Mouse (Mus musculus) hindbrain, embryonic 14.5 days (tissue): ENCODE measurements around the gene Sirt3. TPM values are rescaled to one million over a fixed set of nuclear protein-coding genes. Genes with fewer than 3 reads are reported as not detected.

Source experiments
- ATAC-seq: fragments of 200-750 bp; cut with Nextera tagmentation; 2 replicates; pipeline ENCODE4 v1.8.0; 2017; ENCODE audit warnings: moderate number of reproducible peaks, mild to moderate bottlenecking, moderate TSS enrichment, moderate library complexity; ENCODE audit not compliant: low FRiP score
- DNase-seq: peaks from one replicate; pipeline ENCODE4 v3.0.0-alpha.2; 2015; ENCODE audit warnings: low spot score
- H3K27ac ChIP-seq: fragments of 300-500 bp; sonication (generic); 2 replicates; pipeline ENCODE4 v1.5.1; 2014; ENCODE audit warnings: mild to moderate bottlenecking, moderate library complexity
- H3K27me3 ChIP-seq: fragments of 300-500 bp; sonication (generic); 2 replicates; pipeline ENCODE4 v1.6.1; 2014; ENCODE audit warnings: mild to moderate bottlenecking, low read length, mixed read lengths; ENCODE audit not compliant: control insufficient read depth, insufficient read depth
- H3K36me3 ChIP-seq: fragments of 300-500 bp; sonication (generic); replicated peaks from 2 replicates; pipeline ENCODE4 v1.6.1; 2014; ENCODE audit not compliant: control insufficient read depth, insufficient read depth
- H3K4me1 ChIP-seq: fragments of 300-500 bp; sonication (generic); replicated peaks from 2 replicates; pipeline ENCODE4 v1.6.1; 2014; ENCODE audit warnings: antibody characterized with exemption, low read length, mixed read lengths; ENCODE audit not compliant: control insufficient read depth, insufficient read depth
- H3K4me2 ChIP-seq: fragments of 300-500 bp; sonication (generic); replicated peaks from 2 replicates; pipeline ENCODE4 v1.6.1; 2014; ENCODE audit warnings: mild to moderate bottlenecking, moderate library complexity
- H3K4me3 ChIP-seq: fragments of 300-500 bp; sonication (generic); replicated peaks from 2 replicates; pipeline ENCODE4 v1.5.1; 2014; ENCODE audit warnings: mild to moderate bottlenecking, low read length
- H3K9ac ChIP-seq: fragments of 300-500 bp; sonication (generic); 2 replicates; pipeline ENCODE4 v1.6.1; 2014
- H3K9me3 ChIP-seq: fragments of 300-500 bp; sonication (generic); 2 replicates; pipeline ENCODE4 v1.6.1; 2016; ENCODE audit warnings: low read length; ENCODE audit not compliant: control insufficient read depth
- WGBS: fragments of 180-500 bp; shearing (Covaris S2); extraction: QIAGEN DNeasy Blood & Tissue Kit; methylation state at CpG from one replicate; pipeline ENCODE4 v1.1.7; 2014; 5-methylcytosine and 5-hydroxymethylcytosine counted together
- polyA plus RNA-seq: library from polyadenylated mRNA; unstranded; fragments of >200 nt; fragmentation: Nextera tagmentation; extraction: Ambion mirVana; gene quantifications from 2 replicates; pipeline ENCODE4 v1.2.1, GENCODE M21; 2014

Gene Sirt3
- polyA plus RNA-seq, 1 experiment from 2014 or later: 47.5 TPM

GRCm38 (mm10) chr7:140855860-140856784, 26.0 kb downstream of the Sirt3 start, which contains the start of gene Gm45785:
Gene Gm45785 (minus strand): TSS chr7:140856331.
- Histone ChIP-seq H3K36me3 (peaks cover 63% of the 10 kb centered on the region), H3K9me3 (no peaks in the 10 kb centered on the region), H3K27ac (peak within 1 kb of the TSS; percentile 89), H3K9ac (peak within 1 kb of the TSS; percentile 97), H3K27me3 (no peaks in the 10 kb centered on the region), H3K4me3 (peak within 1 kb of the TSS; percentile 83), H3K4me2 (peak within 1 kb of the TSS; percentile 83), H3K4me1 (peaks cover 27% of the 10 kb centered on the region)
- 2% methylated on average over 51 of the region's 51 CpGs for WGBS
- DNase-seq (peak; percentile 87), ATAC-seq (peak; percentile 75)

- Histone ChIP-seq H3K27ac (no peak overlapping the region), H3K36me3 (peaks cover 54% of the 10 kb centered on the region), H3K4me2 (peak overlapping the region; percentile 83), H3K9me3 (no peaks in the 10 kb centered on the region), H3K9ac (peak overlapping the region; percentile 97), H3K27me3 (no peaks in the 10 kb centered on the region), H3K4me1 (peaks cover 27% of the 10 kb centered on the region), H3K4me3 (peak overlapping the region; percentile 83)
- ATAC-seq: no peak
- DNase-seq: no peak
- 81% methylated on average over 9 of the region's 9 CpGs for WGBS
Measured at GRCm38 (mm10) chr7:140855181-140855580, 26.9 kb downstream of the Sirt3 start.

DNA sequence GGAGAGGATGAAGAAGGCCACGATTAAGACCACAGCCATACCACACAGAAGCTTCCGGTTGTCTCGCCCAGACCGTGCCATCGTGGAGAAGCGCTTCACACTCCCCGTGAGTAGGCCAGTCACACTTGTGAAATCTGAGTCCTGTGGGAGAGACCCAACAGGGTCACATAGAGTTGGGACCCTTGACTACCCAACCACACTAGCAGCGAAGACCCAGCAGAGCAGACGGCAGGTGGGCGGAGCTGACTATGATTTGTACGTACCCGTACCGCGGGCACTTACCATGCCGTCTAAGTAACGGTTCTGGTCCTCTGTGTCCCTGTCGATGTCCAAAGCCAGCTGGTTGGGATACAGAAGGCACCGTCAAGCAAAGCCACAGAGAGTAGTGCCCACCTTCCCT, 27.6 kb downstream of the Sirt3 start:
- H3K27me3 ChIP-seq: no peaks in the 10 kb centered on the region
- H3K4me3 ChIP-seq: no peak overlapping the region
- DNase-seq (no peak), ATAC-seq (no peak)
- WGBS: 95% methylated on average over 18 of the region's 18 CpGs
- no peak overlapping the region for H3K9ac ChIP-seq
- H3K4me2 ChIP-seq: no peak overlapping the region
- peaks cover 48% of the 10 kb centered on the region for H3K36me3 ChIP-seq
- peaks cover 27% of the 10 kb centered on the region for H3K4me1 ChIP-seq
- no peaks in the 10 kb centered on the region for H3K9me3 ChIP-seq
- H3K27ac ChIP-seq: no peak overlapping the region

- no peak for ATAC-seq
- no peak for DNase-seq
- H3K4me2 ChIP-seq: no peak overlapping the region
- no peak overlapping the region for H3K9ac ChIP-seq
- H3K4me3 ChIP-seq: no peak overlapping the region
- H3K9me3 ChIP-seq: no peaks in the 10 kb centered on the region
- H3K27ac ChIP-seq: no peak overlapping the region
- peaks cover 16% of the 10 kb centered on the region for H3K4me1 ChIP-seq
- H3K36me3 ChIP-seq: peaks cover 37% of the 10 kb centered on the region
- 86% methylated on average over 9 of the region's 9 CpGs for WGBS
- H3K27me3 ChIP-seq: no peaks in the 10 kb centered on the region
Measured at GRCm38 (mm10) chr7:140853386-140853785, 28.7 kb downstream of the Sirt3 start.

DNA sequence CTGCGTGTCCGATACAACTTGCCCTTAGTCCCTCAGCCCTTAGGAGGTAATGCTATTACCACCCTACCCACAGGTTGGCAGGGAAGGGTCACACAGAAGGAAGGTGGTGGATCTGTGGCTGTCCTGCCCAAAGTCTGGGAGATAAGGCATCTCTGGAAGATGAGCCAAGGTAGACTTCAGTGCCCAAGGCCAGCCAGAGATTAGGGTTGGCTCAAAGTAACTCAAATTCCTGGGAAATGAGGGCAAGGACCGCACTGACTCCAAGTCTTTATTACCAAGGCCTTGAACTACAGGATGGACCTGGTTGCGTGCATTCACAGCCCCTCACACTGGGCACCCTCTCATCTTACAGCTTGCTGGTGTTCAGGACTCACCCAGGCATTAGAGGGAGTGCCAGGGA, 30.2 kb downstream of the Sirt3 start:
- no peak overlapping the region for H3K9ac ChIP-seq
- no peak overlapping the region for H3K27ac ChIP-seq
- no peaks in the 10 kb centered on the region for H3K27me3 ChIP-seq
- no peak for DNase-seq
- WGBS: 93% methylated on average over 4 of the region's 4 CpGs
- peaks cover 8% of the 10 kb centered on the region for H3K4me1 ChIP-seq
- H3K9me3 ChIP-seq: no peaks in the 10 kb centered on the region
- no peak overlapping the region for H3K4me2 ChIP-seq
- peaks cover 36% of the 10 kb centered on the region for H3K36me3 ChIP-seq
- ATAC-seq: no peak
- no peak overlapping the region for H3K4me3 ChIP-seq

DNA sequence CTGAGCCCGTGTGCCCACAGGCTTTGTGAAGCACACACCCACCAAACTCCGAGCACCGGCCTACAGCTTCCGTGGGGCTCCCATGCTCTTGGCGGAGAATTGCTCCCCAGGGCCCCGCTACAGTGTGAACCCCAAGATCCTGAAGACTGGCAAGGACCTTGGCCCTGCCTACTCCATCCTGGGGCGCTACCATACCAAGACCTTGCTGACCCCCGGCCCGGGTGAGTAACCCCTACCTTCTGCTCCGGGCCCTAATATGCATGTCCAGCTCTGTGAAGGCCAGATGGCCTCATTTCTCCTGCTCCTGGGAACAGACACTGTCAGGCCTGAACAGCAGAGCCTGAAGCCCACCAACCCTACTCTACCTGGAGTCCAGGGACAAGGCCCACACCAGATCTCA, 33.5 kb downstream of the Sirt3 start:
- no peaks in the 10 kb centered on the region for H3K27me3 ChIP-seq
- H3K4me1 ChIP-seq: no peaks in the 10 kb centered on the region
- ATAC-seq (no peak), DNase-seq (no peak)
- no peaks in the 10 kb centered on the region for H3K9me3 ChIP-seq
- H3K36me3 ChIP-seq: peaks cover 23% of the 10 kb centered on the region
- no peak overlapping the region for H3K4me3 ChIP-seq
- no peak overlapping the region for H3K4me2 ChIP-seq
- WGBS: 95% methylated on average over 10 of the region's 10 CpGs
- H3K9ac ChIP-seq: no peak overlapping the region
- H3K27ac ChIP-seq: no peak overlapping the region

DNA sequence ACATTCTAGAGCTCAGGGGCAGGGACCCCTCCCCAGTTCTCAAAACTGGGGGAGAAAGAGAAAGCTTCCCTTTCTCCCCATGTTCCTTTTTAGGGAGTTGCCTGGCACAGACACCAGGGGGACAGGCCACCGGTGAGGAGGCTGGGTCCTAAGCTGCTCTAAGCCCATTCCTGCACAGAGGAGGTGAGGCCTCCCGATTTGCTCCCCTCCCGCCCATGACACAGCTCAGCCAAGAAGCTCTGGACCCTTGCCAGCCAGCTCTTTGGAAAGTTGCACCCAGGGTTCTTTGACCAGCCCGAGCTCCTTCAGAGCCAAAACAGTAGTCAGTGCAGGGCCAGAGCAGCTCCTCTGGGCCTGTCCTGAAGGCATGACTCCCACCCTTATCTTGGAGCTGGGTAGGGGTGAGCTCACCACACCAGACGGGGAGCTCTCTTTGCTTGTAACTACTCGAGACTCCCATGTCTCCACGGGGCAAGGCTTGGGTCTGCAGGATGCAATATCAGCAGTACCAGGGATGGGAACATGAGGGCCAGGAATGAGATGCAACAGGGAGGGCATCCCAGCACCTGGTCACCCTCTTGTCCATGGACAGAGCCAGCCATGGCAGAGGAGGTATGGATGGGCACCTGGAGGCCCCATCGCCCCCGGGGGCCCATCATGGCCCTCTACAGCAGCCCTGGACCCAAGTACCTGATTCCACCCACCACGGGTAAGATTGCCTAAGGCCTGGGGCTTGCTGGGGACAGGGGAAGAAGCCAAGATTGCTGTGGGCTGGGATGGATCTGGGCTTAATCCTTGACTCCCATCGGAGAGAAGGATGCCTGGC, 34.1 kb downstream of the Sirt3 start, which contains the start of gene Odf3:
Odf3 (plus strand) TSS at position 51 of the 826 bp plus-strand sequence.
- DNase-seq (no peak), ATAC-seq (no peak)
- WGBS: 65% methylated on average over 11 of the region's 11 CpGs
- Histone ChIP-seq H3K9ac (no peak within 1 kb of the TSS), H3K4me1 (no peaks in the 10 kb centered on the region), H3K36me3 (peaks cover 17% of the 10 kb centered on the region), H3K4me3 (no peak within 1 kb of the TSS), H3K4me2 (no peak within 1 kb of the TSS), H3K9me3 (no peaks in the 10 kb centered on the region), H3K27me3 (no peaks in the 10 kb centered on the region), H3K27ac (no peak within 1 kb of the TSS)

DNA sequence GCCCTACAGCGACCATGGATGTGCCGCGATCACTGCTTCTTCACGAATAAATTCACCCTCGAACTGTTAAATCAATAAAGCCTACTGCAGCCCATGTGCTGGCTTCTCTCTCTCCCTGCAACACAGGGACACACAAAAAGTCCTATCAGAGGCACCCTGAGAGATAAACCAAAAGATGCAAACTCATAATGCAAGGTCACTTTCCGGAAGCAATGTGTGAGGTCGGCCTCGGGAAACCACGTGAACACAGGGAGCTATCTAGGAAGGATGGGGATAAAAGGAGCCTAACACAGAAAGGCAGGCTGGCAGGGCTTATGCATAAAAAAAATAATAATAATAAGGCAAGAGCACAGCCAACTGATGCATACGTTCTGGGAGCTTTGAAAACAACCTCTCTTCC, 35.4 kb downstream of the Sirt3 start:
- no peak for ATAC-seq

GRCm38 (mm10) chr7:140845683-140846082, 36.4 kb downstream of the Sirt3 start:
- Histone ChIP-seq H3K9ac (no peak overlapping the region), H3K27me3 (peaks cover 11% of the 10 kb centered on the region; the same call in 1 of the 2 replicates), H3K27ac (no peak overlapping the region), H3K36me3 (no peaks in the 10 kb centered on the region), H3K4me1 (no peaks in the 10 kb centered on the region), H3K4me3 (no peak overlapping the region), H3K4me2 (no peak overlapping the region), H3K9me3 (no peaks in the 10 kb centered on the region)
- 69% methylated on average over 4 of the region's 4 CpGs for WGBS
- ATAC-seq (no peak), DNase-seq (no peak)

More for the DNA sequence above, 35.4 kb downstream of the Sirt3 start:
- H3K4me1 ChIP-seq: no peaks in the 10 kb centered on the region
- no peak overlapping the region for H3K9ac ChIP-seq
- no peak overlapping the region for H3K4me3 ChIP-seq
- no peak overlapping the region for H3K27ac ChIP-seq
- H3K4me2 ChIP-seq: no peak overlapping the region
- 90% methylated on average over 10 of the region's 10 CpGs for WGBS
- no peaks in the 10 kb centered on the region for H3K9me3 ChIP-seq
- peaks cover under 1% of the 10 kb centered on the region; the same call in 1 of the 2 replicates for H3K27me3 ChIP-seq
- no peak for DNase-seq
- peaks cover 4% of the 10 kb centered on the region for H3K36me3 ChIP-seq
